Mouse (Mus musculus): Measurements from ENCODE around the gene Mrps6.

Gene Mrps6

GRCm38 (mm10) chr16:92057852-92058643, at the start of gene Mrps6, which contains the start of the genes Gm49711 and Slc5a3:
Gene Mrps6 (plus strand): TSS chr16:92058270.
Gene Gm49711 (plus strand): TSS chr16:92058316.
Gene Slc5a3 (plus strand): TSS chr16:92058322.
- peak; percentile 89 for DNase-seq

DNA sequence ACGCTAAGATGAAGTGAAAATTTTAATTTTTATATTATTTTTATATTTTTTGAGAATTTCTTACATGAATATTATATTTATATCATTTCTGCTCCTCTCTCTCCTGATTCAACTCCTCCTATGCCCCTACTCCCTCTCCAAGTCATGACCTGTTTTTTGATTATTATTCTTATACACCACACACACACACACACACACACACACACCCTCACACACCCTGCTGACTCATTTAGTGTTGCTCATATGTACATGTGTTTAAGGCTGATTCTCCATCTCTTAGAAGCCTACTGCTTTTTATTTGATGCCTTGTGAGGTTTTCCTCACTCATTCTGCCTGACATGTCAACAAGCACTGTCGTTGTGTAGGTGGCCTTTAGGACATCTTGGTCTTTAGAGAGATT, 48.5 kb upstream of the Mrps6 start:
- no peak for DNase-seq

GRCm38 (mm10) chr16:92016792-92017191, 41.3 kb upstream of the Mrps6 start:
- no peak for DNase-seq

DNA sequence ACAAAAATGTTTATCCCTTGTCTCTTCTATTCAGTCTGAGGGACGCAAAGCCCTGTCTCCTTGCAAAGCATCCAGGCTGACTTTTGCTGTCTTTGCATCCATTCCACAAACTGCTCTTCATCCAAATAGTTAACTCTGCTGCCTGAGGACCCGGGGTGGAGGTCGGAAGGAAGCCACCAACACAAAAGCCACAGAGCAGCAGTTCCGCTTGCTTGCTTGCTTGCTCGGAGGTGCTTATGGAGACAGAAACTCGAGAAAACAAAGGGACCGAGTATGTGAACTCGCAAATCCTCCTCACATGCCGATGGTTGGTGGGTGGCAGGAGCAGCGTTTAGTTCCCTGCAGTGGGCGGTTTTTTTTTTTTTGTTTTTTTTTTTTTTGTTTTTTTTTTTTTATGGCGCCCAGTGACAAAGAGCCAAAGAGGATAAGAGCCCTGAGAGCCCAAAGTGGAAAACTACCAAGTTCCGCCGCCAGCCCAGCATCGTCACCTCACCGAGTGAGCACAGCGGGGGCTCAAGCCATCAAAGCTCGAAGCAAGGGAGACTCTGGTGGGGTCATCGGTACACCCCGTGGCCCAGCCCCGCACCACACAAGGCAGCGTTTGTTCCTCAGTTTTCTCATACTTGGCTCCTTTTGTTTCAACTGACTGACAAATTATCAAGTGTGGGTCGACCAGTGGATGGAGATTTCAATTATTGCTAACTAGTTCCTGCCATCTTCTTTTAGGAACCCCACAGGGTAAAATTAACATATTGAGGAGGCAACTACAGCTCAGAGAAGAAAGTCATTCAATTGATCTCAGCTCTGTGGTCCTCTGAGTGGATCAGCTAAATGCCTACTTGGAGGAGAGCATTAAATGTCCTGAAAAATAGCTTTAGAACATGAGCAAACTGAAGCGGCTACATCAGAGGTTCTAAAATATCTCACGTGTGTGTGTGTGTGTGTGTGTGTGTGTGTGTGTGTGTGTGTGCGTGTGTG, 38.6 kb upstream of the Mrps6 start:
- peak; percentile 13 for DNase-seq

DNA sequence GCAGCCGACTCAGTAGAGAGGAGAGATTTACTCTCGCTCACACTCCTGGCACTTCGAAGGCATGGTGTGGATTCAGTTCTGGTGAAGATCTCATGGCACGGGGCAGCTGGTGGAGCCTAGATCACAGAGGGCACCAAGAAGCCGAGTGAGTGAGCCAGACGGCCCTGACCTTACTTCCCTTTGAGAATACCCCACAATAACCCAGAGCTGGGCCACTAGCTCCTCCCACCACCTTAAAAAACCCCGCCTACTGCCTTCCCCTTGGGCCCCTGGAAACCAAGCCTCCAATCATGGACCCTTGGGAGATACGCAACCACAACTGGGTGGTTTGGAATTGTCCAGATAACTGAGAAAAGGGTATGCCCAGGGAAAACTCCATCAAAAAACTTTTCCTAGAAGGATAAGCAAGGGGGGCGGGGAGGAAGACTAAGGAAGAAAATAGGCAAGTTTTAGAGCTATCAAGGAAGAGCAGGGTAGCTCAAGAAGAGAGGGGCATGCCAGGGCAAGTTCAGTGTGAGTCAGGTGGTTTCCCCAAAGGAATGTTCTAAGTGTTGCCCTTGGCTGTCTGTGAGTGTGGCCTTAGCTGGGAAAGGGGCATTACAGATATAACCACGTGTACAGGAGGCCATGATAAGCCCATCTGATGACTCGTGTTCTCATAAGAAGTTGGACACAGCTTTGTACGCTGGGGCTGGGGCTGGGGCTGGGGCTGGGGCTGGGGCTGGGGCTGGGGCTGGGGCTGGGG, 36.2 kb upstream of the Mrps6 start:
- no peak for DNase-seq

- DNase-seq: no peak
Measured at GRCm38 (mm10) chr16:92022494-92023283, 35.4 kb upstream of the Mrps6 start.

GRCm38 (mm10) chr16:92033286-92033685, 24.8 kb upstream of the Mrps6 start:
- DNase-seq: no peak

GRCm38 (mm10) chr16:92034676-92035075, 23.4 kb upstream of the Mrps6 start:
- no peak for DNase-seq

- DNase-seq: no peak
Measured at GRCm38 (mm10) chr16:92036701-92037100, 21.4 kb upstream of the Mrps6 start.

DNA sequence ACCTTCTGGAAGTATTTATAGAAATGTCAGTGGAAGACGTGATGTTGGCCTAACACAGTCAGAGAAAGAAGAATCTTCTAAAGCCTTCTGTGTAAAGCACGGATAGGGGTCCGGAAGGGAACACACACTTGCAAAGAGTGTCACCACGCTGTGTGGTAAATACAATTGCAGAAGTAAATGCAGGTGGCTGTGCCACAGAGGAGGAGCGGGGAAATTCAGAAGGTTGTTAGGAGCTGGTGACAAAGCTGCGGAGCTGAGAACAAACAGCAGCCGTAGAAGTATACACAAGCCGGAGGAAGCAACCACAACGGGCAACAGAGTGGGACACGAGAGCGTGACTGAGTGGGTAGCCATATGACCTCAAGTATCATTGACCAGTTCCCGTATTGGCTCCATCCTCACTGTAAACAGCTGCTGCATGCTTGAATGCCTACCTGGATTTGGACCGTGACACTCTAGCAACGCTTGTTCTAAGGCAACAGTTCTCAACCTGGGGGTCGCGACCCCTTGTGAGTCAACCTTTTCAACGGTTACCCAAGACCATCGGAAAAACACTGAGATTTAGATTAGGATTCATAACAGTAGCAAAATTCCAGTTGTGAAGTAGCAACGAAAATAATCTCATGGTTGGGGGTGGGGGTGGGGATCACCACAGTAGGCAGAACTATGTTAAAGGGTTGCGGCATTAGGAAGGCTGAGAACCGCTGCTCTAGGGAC, 20.0 kb upstream of the Mrps6 start:
- DNase-seq: no peak

- DNase-seq: no peak
Measured at GRCm38 (mm10) chr16:92039421-92039820, 18.6 kb upstream of the Mrps6 start.

DNA sequence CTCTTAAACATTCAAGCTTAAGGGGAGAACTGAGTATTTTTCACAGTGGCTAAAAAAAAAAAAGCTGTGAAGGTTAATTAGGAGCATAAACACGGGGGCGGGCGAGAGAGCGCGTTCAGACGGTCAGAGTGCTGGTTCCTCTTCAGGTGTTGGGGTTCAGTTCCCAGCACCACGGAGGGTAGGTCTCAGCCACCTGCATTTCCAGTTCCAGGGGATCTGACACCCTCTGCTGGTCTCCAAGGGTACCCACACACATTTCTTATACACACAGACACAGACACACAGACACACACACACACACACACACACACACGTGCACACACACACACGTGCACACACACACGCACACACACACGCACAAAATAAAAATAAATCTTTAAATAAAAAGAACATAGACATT, 18.1 kb upstream of the Mrps6 start:
- DNase-seq: no peak

- no peak for DNase-seq
Measured at GRCm38 (mm10) chr16:92051777-92052310, 6.2 kb upstream of the Mrps6 start.

GRCm38 (mm10) chr16:92052569-92052968, 5.5 kb upstream of the Mrps6 start:
- DNase-seq: no peak

- no peak for DNase-seq
Measured at GRCm38 (mm10) chr16:92056711-92057110, 1.4 kb upstream of the Mrps6 start.

- no peak for DNase-seq
Measured at GRCm38 (mm10) chr16:92057456-92057851, 616 bp upstream of the Mrps6 start.

GRCm38 (mm10) chr16:92058644-92059620, 862 bp downstream of the Mrps6 start:
- DNase-seq: no peak

DNA sequence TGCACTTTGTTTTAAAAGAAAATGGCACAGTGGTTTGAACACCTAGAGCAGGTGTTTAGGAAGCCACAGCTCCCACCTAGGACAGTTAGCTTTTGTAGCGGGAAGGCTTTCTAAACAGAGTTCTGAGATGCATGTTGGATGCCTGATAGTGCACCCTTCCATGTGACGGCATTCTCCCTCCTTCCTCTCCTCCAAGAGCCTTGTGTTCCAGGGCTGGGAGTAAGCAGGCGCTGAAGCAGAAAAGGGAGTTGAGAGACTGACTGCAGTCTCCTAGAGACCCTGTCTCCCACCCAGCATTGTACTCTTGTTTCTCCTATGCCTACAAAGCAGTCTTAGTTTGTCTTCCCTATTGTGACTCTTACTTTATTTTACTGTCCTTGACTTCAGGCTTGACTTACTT, 2.1 kb downstream of the Mrps6 start:
- no peak for DNase-seq

DNA sequence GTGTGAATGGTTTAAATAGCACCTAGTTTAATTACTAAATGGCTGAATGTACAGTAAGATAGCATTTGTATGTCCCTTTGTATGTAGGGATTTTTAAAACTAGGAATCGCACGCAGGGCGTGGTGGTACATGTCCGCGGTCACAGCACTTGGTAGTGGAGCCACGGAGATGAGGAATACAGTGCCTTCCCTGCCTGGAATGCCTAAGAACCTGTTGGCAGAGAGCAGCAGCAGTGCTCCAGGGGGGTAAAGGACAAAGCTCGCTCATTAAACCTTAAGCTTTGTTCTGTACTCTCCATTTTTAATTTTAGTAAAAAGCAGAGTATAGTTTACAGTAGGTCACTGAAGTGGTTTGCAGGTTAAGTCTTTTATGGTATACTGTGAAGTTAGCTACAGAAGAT, 3.5 kb downstream of the Mrps6 start:
- no peak for DNase-seq

DNA sequence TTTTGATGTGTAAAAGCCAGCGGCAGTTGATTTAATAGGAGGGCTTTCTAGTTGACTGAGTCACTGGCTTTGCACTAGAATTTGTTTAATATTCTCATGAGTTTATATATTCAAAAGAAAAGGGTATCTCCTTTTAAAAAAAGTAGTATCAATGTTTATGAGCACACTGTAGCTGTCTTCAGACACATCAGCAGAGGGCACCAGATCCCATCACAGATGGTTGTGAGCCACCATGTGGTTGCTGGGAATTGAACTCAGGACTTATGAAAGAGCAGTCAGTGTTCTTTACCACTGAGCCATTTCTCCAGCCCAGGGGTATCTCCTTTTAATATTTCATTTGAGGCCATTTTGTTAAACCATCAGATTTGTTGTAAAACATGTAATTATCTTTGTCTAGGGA, 4.8 kb downstream of the Mrps6 start:
- no peak for DNase-seq
